Mouse (Mus musculus) C2C12 (cell line): ENCODE results near the gene Topaz1. TPM values are rescaled to one million over a fixed set of nuclear protein-coding genes. Genes with fewer than 3 reads are reported as not detected.
"Not testable (repeated sequence)": the region's sequence is repeated elsewhere in the genome, so short reads cannot be mapped to it uniquely, and the experiment has no call there.

Experiments used
- H3K27me3 ChIP-seq: one replicate; pipeline ENCODE4 v1.6.1; 2011; ENCODE audit not compliant: control insufficient read depth, insufficient read depth, insufficient read length
- H3K36me3 ChIP-seq: one replicate; pipeline ENCODE4 v1.6.1; 2011; ENCODE audit not compliant: control insufficient read depth, insufficient read depth
- H3K4me3 ChIP-seq: one replicate; pipeline ENCODE4 v1.5.1; 2011; ENCODE audit warnings: mild to moderate bottlenecking, control low read depth; ENCODE audit not compliant: poor library complexity, insufficient read depth, severe bottlenecking
- H3K79me2 ChIP-seq: one replicate; pipeline ENCODE4 v1.6.1; 2011; ENCODE audit not compliant: control insufficient read depth, insufficient read depth
- H3K79me3 ChIP-seq: one replicate; pipeline ENCODE4 v1.6.1; 2011; ENCODE audit warnings: low read depth, control low read depth
- H3ac ChIP-seq: one replicate; pipeline ENCODE3; 2011; ENCODE audit warnings: low read depth; ENCODE audit not compliant: control insufficient read depth, insufficient read length
- CEBPB ChIP-seq: IDR thresholded peaks from one replicate; pipeline ENCODE4 v1.6.1; 2011; ENCODE audit warnings: low read depth, mild to moderate bottlenecking, control low read depth, moderate library complexity
- CTCF ChIP-seq: IDR thresholded peaks from one replicate; pipeline ENCODE4 v1.5.1; 2011; ENCODE audit not compliant: control insufficient read depth, insufficient read depth, insufficient read length
- FOSL1 ChIP-seq: IDR thresholded peaks from one replicate; pipeline ENCODE4 v1.8.0; 2011; ENCODE audit warnings: mild to moderate bottlenecking, low read length; ENCODE audit not compliant: poor library complexity, insufficient read depth, severe bottlenecking
- MAX ChIP-seq: IDR thresholded peaks from one replicate; pipeline ENCODE4 v1.6.1; 2011; ENCODE audit warnings: mild to moderate bottlenecking, control low read depth
- MYOD1 ChIP-seq: IDR thresholded peaks from one replicate; pipeline ENCODE4 v1.6.1; 2011; ENCODE audit warnings: low read depth; ENCODE audit not compliant: control insufficient read depth, insufficient read length
- MYOG ChIP-seq: IDR thresholded peaks from one replicate; pipeline ENCODE4 v1.6.1; 2011; ENCODE audit not compliant: control insufficient read depth, insufficient read length; ENCODE audit errors: extremely low read depth
- USF1 ChIP-seq: IDR thresholded peaks from one replicate; pipeline ENCODE4 v1.6.1; 2011; ENCODE audit warnings: low read depth, mild to moderate bottlenecking, control low read depth, moderate library complexity
- polyA plus RNA-seq: library from polyadenylated mRNA; unstranded; fragments of >200 nt; fragmentation: generic; extraction: Trizol; gene quantifications from one replicate; pipeline ENCODE4 v1.2.1, GENCODE M21; 2012; ENCODE audit warnings: missing spikeins

The Topaz1 gene
- polyA plus RNA-seq, 1 experiment, result not detected

DNA sequence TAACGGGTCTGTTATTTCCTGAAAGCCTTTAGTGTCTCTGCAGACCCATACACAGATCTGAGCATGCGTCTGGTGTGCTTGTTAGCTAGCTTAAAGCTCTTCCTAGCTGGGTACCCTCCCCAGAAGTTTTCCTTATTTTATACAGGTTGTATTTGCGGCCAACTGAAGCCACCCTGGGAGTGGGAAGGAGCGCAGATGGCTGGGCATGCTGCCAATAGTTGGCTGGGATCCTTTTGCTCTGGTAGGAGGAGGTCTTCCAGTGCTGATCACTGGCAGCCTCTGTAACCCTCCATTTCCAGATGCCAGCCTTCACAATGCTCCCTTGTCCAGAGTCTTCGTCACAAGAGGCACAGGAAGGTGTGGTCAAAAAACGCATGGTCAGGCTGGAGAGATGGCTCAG lies 89.6 kb downstream of the Topaz1 start:
- Histone ChIP-seq H3ac (no peak overlapping the region), H3K79me3 (no peaks in the 10 kb centered on the region), H3K79me2 (no peaks in the 10 kb centered on the region), H3K27me3 (no peaks in the 10 kb centered on the region), H3K36me3 (no peaks in the 10 kb centered on the region), H3K4me3 (no peak overlapping the region)
- TF ChIP-seq CEBPB (no peak), USF1 (no peak), MYOG (no peak), MAX (no peak), MYOD1 (no peak), FOSL1 (no peak), CTCF (no peak)

DNA sequence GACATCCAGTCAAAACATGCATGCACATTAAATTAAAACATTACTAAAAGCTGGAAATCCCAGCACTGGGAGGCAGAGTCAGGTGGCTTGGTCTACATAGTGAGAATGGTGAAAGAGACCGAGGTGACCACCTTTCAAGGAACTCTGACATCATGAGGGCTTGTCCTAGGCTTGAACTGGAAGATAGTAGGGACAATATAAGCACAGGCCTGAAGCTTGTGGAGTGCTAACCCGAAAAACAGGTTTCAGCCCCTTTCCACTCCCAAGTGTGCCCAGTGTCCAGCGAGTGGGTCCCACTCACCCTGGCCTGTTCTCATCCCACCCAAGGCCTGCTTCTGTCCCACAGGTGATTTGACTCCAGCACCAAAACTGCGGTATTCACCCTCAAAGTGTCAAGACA lies 90.1 kb downstream of the Topaz1 start:
- Histone ChIP-seq H3ac (no peak overlapping the region), H3K36me3 (no peaks in the 10 kb centered on the region), H3K79me3 (no peaks in the 10 kb centered on the region), H3K4me3 (no peak overlapping the region), H3K27me3 (no peaks in the 10 kb centered on the region), H3K79me2 (no peaks in the 10 kb centered on the region)
- TF ChIP-seq MYOG, result no peak
- TF ChIP-seq MYOD1, result no peak
- TF ChIP-seq USF1, result no peak
- TF ChIP-seq CEBPB, result no peak
- TF ChIP-seq CTCF, result no peak
- no peak for TF ChIP-seq MAX
- no peak for TF ChIP-seq FOSL1

DNA sequence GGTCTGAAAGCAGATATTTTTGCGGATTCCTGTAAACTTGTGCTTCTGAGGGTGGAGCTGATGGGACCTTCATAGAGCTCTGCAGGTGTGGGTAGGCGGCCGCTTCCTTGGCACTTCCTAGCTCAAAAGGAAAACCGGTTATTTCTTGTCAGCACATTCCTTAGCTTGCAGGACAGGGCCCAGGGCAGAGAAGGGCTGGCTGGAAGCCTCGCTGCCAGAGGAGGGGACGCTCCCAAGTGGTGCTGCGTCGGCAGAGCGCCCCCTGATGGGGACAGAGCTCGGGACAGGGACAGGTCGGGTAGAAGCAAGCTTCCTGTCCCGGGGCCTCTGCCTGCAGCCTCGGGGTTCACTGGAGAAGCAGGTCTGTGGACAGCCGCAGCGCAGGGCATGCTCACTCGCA lies 90.5 kb downstream of the Topaz1 start:
- no peak overlapping the region for H3K4me3 ChIP-seq
- no peaks in the 10 kb centered on the region for H3K27me3 ChIP-seq
- no peak overlapping the region for H3ac ChIP-seq
- no peak for TF ChIP-seq FOSL1
- no peak for TF ChIP-seq CEBPB
- TF ChIP-seq CTCF, result no peak
- no peak for TF ChIP-seq MAX
- TF ChIP-seq MYOG, result no peak
- no peaks in the 10 kb centered on the region for H3K79me2 ChIP-seq
- no peaks in the 10 kb centered on the region for H3K79me3 ChIP-seq
- no peaks in the 10 kb centered on the region for H3K36me3 ChIP-seq

DNA sequence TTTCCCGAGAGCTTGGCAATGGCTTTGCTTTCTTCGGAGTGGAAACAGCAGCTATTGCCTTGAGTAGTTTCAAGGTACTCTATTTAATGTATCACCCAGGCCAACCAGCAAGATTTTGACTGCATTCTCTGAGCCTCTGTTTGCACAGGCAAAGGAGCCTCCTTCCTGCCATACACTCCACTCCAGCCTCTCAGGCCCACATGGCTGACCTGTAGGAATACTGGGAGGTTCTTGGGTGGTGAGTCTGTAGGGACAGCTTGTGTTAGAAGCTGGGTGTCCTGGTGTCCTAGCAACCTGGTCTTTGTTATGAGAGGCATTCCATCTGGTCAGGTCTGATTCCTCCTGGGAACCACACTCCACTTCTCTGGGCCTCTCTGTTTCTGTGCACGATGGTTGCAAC lies 96.6 kb downstream of the Topaz1 start, which contains the start of gene Gm35549:
TSS of gene Gm35549 (minus strand) at position 276 of the 400 bp plus-strand sequence.
- Histone ChIP-seq H3K79me2 (no peaks in the 10 kb centered on the region), H3K36me3 (no peaks in the 10 kb centered on the region), H3K79me3 (no peaks in the 10 kb centered on the region), H3K27me3 (no peaks in the 10 kb centered on the region), H3K4me3 (no peak within 1 kb of the TSS), H3ac (no peak within 1 kb of the TSS)
- TF ChIP-seq MYOD1, result no peak
- no peak for TF ChIP-seq FOSL1
- TF ChIP-seq CEBPB, result no peak
- TF ChIP-seq CTCF, result no peak
- no peak for TF ChIP-seq USF1
- no peak for TF ChIP-seq MAX
- no peak for TF ChIP-seq MYOG

DNA sequence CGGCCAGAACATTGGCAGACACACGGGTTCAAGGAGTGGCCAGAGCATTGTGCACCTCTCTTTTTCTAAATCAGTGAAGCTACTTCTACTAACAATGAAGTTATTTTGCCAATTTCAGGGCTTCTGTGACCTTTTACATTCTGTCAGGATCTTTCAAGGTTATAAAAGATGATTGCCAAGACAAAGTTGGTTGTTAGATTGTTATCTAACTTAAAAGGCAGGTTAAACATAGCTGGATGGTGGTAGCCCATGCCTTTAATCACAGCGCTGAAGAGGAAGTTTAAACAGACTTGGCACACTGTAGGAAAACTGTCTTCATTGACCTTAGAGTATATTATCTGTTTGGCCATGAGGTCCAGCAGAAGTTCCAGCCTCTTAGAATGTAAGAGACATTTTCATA lies 98.5 kb downstream of the Topaz1 start:
- Histone ChIP-seq H3ac (no peak overlapping the region), H3K79me3 (no peaks in the 10 kb centered on the region), H3K4me3 (no peak overlapping the region), H3K79me2 (no peaks in the 10 kb centered on the region), H3K36me3 (peaks cover 6% of the 10 kb centered on the region), H3K27me3 (no peaks in the 10 kb centered on the region)
- TF ChIP-seq MYOG, result no peak
- no peak for TF ChIP-seq MYOD1
- TF ChIP-seq CEBPB, result no peak
- no peak for TF ChIP-seq USF1
- TF ChIP-seq MAX, result no peak
- no peak for TF ChIP-seq FOSL1
- no peak for TF ChIP-seq CTCF

DNA sequence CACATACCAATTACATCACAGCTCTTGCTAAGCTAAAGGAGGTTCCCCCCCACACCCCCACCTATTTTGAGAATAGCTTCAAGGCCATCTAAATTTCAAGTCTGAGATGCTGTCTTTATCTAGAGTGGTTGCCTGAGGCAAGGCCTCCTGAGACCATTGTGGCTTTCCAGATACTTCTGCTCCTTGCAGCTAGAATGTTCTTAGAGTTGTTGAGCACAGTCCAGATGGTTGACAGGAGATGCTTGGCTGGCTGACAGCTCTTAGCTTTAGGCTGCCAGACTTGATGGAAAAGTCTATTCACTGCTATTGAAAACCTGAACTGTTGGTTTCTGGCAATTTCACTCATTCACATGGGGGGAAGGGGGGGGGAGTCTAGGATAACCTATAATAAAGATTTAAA lies 99.0 kb downstream of the Topaz1 start:
- TF ChIP-seq MYOD1 (no peak), CEBPB (no peak), MAX (no peak), MYOG (no peak), USF1 (no peak), CTCF (no peak), FOSL1 (no peak)
- Histone ChIP-seq H3K79me2 (no peaks in the 10 kb centered on the region), H3K27me3 (no peaks in the 10 kb centered on the region), H3K36me3 (peaks cover 11% of the 10 kb centered on the region), H3ac (no peak overlapping the region), H3K79me3 (no peaks in the 10 kb centered on the region), H3K4me3 (no peak overlapping the region)

DNA sequence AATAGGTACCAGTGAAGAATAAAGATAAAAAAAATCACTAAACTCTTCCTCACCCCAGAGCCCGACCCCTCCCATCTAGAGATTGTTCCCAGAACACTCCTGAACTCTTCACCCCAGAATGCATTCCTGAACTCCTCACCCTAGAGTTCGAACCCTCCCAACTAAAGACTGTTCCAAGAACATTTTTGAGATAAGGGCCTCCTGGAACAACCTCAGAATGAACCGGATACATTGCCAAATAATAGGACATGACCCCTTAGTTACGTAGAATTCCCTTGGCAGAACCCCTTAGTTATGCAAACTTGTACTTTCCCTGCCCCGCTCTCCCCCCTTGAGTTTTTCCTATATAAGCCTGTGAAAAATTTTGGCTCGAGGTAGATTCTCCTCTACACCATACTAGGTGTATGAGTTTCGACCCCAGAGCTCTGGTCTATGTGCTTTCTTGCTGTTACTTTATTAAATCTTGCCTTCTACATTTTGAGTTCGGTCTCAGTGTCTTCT lies 100.7 kb downstream of the Topaz1 start:
- H3K79me2 ChIP-seq, H3K4me3 ChIP-seq, H3K27me3 ChIP-seq, H3ac ChIP-seq, H3K79me3 ChIP-seq: not testable (repeated sequence)
- H3K36me3 ChIP-seq, result peaks cover 25% of the 10 kb centered on the region
